Mouse (Mus musculus): ENCODE measurements around the gene Gm20388.

GRCm38 (mm10) chr8:120876010-120876918 is 965.6 kb downstream of the Gm20388 start:
- TF ChIP-seq POLR2A (IDR thresholded peaks at IDR 0.05; ENCODE audit: insufficient read depth, low read depth, low read length) (no peak), CTCF (IDR thresholded peaks at IDR 0.05; ENCODE audit: insufficient read depth, low read depth, low read length) (no peak)

Data from olfactory bulb, adult 2 months (tissue).